Mouse (Mus musculus) gastrocnemius, adult 2 months (tissue): Measurements from ENCODE around the gene Srrm4. TPM values are rescaled to one million over a fixed set of nuclear protein-coding genes. Genes with fewer than 3 reads are reported as not detected.
A peak's percentile ranks its signal among the peaks of the same experiment; 100 is the strongest.
"Not testable (repeated sequence)": the region's sequence is repeated elsewhere in the genome, so short reads cannot be mapped to it uniquely, and the experiment has no call there.

ENCODE experiments used
- DNase-seq: peaks from one replicate; pipeline ENCODE4 v3.0.0; 2022
- H3K27ac ChIP-seq: fragments of 200-600 bp; 2 replicates; pipeline ENCODE4 v1.8.1; 2022; ENCODE audit warnings: mild to moderate bottlenecking
- H3K4me3 ChIP-seq: fragments of 200-600 bp; 2 replicates; pipeline ENCODE4 v1.8.1; 2022; ENCODE audit warnings: mild to moderate bottlenecking, moderate library complexity
- CTCF ChIP-seq: fragments of 200-600 bp; IDR thresholded peaks from 2 replicates; pipeline ENCODE4 v1.8.1; 2022; ENCODE audit warnings: antibody characterized with exemption, mild to moderate bottlenecking, moderate library complexity
- intact Hi-C: fragments of 180-260 bp; cut with DNase I; formaldehyde crosslinking; loops from one replicate; pipeline ENCODE4 v1.15.1; 2025
- total RNA-seq, 2 experiments: library from RNA; stranded (reverse); gene quantifications; 2 replicates each; pipeline ENCODE4 v1.2.3; 2021

Gene Srrm4
- total RNA-seq, 2 experiments from 2014 or later: 0.15 to 0.47 TPM

DNA sequence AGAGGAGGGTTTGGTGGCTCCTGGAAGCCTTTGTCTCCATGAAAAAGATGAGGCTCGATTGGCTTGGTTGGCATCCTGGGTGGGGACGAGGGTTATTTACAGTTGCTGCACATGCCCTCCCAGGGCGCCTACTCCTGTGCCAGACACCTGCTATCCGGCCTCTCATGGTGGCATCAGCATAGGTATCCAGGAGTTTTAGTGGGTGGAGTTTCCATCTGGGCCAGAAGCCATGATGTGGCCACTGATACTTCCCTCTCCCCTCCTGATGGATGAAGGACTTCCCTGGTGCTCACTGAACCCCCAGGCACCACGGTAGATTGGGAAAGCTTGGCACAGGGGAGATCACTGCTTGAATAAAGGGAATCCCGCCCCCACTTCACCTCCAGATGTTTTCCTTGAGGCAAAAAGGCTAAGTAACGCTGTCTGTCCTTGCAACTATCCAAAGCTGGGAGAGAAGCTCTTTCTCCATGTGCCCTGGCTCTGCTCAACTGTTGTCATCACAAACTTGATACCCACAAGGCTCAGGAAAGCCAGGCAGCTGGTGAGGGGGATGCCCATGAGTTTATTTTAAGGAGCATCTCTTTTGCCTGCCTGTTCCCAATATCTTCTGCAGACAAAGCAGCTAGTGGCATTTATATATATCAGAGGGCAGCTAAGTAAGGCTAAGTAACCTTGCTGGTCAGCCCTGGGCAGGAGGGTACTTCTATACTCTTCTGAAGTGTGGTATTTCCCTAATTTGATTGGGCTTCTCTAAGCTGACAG is 148.7 kb downstream of the Srrm4 start:
- intact Hi-C loops: loop anchor here (2.0 kb wide), 1 partner anchor 20 kb away; the partner anchor contains the start of gene Hspb8
- H3K4me3 ChIP-seq: peak overlapping the region; percentile 73
- no peak for TF ChIP-seq CTCF
- DNase-seq: peak; percentile 84
- H3K27ac ChIP-seq: peak overlapping the region; percentile 86

DNA sequence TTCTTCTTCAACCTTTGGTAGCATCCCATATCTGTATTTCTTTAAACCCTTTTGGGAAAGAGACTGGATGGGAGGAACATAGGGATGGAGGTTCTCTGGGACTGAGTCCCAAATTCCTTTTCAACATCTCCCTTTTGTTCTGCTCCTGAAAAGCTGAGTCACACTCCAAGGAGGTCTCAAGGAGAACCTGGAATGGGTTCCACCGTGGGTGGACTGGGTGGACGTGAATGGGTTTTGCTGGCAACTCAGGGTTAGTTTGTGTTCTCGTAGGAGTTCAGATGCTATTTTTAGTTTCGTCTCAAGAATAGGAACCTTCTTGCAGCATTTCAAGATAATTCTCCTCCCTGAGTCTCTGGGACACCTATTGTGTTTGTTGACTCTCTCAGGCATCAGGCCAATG is 151.4 kb downstream of the Srrm4 start:
- no peak for TF ChIP-seq CTCF
- Histone ChIP-seq H3K27ac (no peak overlapping the region), H3K4me3 (no peak overlapping the region)
- intact Hi-C loops: no loop called here
- no peak for DNase-seq

DNA sequence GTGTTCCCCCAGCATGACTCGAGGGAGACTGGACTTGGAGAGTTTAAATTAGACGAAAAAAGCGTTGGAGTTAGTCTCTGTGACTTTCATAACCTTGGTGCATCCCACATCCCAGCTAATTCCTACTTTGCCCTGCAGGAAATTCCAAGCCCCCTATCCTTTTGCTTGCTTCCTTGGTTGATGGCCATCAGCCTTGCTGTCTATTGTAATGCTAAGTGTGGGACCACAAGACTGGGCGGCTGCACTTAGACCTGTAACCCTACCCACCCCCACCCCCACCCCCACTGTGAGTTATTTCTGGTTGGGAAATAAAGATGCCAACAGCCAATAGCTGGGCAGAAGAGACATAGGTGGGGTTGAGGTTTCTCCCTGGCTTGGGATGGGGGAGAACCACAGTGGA is 153.3 kb downstream of the Srrm4 start:
- Histone ChIP-seq H3K27ac (no peak overlapping the region), H3K4me3 (no peak overlapping the region)
- no peak for TF ChIP-seq CTCF
- intact Hi-C loops: no loop called here
- DNase-seq: no peak

DNA sequence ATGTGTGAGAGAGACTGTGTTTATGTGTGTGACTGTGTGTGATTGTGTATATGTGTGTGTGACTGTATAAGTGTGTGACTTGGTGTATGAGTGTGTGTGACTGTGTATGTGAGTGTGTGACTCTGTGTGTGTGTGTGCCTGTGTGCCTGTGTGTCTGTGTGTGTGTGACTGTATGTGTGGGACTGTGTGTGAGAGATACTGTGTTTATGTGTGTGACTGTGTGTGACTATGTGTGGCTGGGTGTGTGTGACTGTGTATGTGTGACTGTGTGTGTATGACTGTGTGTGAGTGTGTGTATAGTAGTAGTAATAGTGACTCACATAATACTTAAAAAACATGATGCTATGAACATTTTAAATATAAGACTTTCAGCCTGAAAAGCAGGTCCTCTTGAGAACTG is 155.5 kb downstream of the Srrm4 start:
- DNase-seq: no peak
- intact Hi-C loops: no loop called here
- TF ChIP-seq CTCF: no peak
- H3K27ac ChIP-seq: no peak overlapping the region
- no peak overlapping the region for H3K4me3 ChIP-seq

DNA sequence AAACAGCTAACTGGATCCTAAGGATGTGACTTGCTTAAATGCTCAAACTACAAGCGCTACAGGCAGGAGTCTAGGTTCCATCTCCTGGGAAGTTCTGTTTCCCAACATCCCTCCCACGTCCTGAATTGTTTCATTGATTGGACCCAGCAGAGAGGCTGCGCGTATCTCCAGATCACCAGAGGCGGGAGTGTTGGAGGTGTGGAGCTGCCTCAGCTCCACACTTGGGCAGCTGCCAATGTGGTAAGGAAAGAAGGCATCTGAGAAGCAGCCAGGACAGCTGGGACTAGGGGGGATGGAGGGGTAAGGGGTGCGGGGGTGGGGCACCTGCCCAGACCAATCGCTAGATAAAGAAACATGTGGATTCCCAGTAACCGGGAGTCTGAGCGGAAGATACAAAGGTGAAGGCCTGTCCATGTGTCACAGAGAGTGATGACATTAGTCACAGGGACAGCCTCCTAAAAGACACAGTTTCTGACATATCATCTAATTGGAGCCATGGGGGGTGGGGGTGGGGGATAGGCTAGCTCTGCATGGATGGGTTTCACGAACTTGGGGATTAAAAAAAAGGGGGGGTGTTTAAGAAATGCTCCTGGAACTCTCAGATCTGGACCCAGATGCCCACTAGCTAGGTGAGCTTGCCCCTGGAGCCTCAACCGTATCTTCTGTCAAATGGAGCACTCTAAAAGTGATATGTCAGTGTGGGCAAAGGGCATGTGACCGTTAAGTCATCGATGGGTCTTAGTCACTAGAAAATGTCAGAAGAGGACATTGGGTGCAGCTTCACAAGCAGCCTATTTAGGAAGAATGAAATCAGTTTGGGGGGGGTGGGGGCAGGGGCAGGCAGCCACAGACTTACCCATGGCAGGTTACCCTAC is 156.4 kb downstream of the Srrm4 start:
- peak; percentile 80 for DNase-seq
- intact Hi-C loops: no loop called here
- peak overlapping the region; percentile 35; the same call in 1 of the 2 replicates for H3K27ac ChIP-seq
- no peak for TF ChIP-seq CTCF
- no peak overlapping the region for H3K4me3 ChIP-seq

DNA sequence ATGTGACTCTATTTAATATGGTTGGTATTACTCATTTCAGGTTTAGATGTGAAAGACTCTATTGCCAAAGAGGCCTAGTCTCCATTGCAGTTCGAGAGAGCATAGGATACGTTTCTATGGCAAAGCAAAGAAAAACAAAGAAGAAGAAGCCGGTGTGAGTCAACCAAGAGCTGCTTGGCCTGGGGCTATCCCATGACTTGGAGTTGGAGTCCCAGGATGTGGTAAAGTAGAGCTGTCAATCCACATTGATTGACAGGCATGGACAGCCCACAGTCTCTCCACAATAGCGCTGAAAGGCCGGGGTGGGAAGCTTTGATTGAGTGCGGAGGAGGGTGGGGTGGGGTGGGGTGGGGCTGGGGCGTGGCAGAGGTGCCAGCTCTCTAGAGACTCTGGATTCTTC is 158.7 kb downstream of the Srrm4 start:
- Histone ChIP-seq H3K4me3 (no peak overlapping the region), H3K27ac (no peak overlapping the region)
- intact Hi-C loops: no loop called here
- no peak for TF ChIP-seq CTCF
- DNase-seq: peak; percentile 8

DNA sequence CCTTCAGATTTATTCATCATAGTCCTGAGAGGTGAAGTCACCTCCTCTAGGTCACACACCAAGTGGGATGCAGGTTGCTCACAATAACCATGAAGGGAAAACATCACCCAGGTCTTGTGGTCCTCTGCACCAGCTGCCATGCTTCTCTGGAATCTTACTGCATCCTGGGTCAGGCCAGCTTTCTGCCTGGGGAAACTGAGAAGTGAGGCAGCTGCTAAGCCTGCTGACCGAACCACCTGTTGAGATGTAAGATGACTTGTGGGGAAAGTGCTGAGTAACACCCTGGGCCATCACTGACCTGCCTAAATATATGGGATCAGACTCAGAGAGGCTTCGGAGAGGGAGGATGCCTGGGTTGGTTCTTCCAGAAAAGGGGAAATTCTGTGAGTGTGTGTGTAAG is 164.9 kb downstream of the Srrm4 start:
- TF ChIP-seq CTCF: no peak
- intact Hi-C loops: loop anchor here (10.0 kb wide), 1 partner anchor 392 kb away; no protein-coding TSS in a partner anchor
- H3K27ac ChIP-seq: peak overlapping the region; percentile 99
- peak; percentile 75 for DNase-seq
- no peak overlapping the region for H3K4me3 ChIP-seq

DNA sequence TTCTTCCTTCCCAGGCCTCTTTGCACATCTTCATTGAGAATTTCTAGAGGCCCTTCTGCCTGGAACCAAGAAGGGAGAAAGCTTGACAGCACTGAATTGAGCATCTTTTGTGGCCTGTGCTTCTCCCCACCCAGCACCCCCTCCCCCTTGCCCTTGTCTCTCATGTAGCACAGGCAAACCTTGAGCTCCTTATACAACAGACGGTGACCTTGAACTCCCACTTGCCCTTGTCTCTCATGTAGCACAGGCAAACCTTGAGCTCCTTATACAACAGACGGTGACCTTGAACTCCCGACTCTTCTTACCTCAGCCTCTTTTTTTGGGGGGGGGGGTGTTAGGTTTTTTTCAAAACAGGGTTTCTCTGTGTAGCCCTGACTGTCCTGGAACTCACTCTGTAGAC is 165.9 kb downstream of the Srrm4 start:
- peak overlapping the region; percentile 99 for H3K27ac ChIP-seq
- DNase-seq, H3K4me3 ChIP-seq: not testable (repeated sequence)
- intact Hi-C loops: loop anchor here (10.0 kb wide), 1 partner anchor 391 kb away; no protein-coding TSS in a partner anchor

DNA sequence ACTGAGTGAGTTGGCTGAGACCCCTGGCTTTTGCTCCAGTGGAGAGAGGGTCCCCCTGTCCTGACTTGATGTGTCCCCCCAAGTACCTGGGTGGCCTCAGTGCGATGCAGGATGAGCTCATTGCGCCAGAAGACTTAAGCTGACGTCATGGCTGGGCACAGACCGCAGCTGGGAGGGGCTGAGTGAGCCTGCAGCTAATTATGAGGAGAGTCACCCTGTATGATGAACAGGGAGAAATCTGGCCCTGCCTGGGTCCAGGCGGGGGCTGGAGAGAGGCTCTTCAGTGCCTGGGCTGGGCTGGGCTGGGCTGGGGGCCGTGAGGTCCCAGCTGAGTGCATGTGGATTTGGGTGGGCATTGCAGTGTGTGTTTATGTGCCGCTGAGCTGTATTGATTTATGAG is 166.3 kb downstream of the Srrm4 start:
- TF ChIP-seq CTCF: no peak
- intact Hi-C loops: loop anchor here (10.0 kb wide), 1 partner anchor 390 kb away; no protein-coding TSS in a partner anchor
- H3K27ac ChIP-seq: peak overlapping the region; percentile 99
- peak; percentile 76 for DNase-seq
- H3K4me3 ChIP-seq: no peak overlapping the region

DNA sequence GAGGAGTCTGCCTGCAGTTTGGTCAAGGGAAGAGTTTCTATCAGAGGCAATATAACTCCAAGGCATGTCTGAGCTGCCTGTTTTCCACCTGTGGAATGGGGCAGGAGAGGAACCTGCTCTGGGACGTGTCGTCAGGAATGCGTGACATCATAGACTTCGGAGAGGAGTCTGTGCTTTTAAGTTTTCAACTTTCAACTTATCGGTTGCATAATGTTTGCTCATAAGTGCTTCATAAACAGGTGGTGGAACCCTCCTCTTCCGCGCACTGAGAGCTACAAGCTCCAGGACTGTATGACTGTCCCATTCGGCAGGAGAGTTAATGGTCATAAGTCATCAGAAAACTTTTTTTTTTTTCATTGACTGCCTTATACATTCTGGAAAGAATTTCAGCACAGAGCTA is 167.9 kb downstream of the Srrm4 start:
- no peak for TF ChIP-seq CTCF
- Histone ChIP-seq H3K4me3 (peak overlapping the region; percentile 94), H3K27ac (peak overlapping the region; percentile 99)
- intact Hi-C loops: loop anchor here (2.0 to 10.0 kb wide), 2 partner anchors 19 to 389 kb away; no protein-coding TSS in a partner anchor
- DNase-seq: no peak

DNA sequence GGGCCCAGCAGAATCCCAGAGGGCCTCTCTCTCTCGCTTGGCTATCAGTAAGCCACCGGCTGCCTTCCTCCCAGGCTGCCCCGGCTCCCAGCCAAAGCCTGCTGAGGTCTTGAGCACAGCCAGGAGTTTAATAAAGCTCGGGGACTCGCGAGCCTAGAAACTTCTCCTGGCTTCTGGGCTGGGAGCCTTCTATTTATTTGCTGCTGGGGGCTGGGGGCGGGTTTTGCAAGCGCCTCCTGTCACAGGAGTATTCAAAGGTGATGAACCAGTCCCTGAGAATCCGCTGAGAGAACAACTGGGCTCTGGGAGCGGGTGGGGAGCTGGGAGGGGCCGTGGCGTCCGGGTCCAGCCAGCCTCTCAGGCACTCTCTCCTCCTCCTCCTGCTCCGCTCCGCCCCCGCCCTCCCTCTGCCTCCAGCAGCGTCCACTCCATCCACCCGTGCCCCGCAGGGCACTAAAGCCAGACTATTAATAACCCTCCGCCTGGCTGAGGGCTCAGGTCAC is 168.9 kb downstream of the Srrm4 start, which contains the start of gene Hspb8:
Hspb8 (minus strand) TSS at position 166 of the 503 bp plus-strand sequence.
- TF ChIP-seq CTCF: no peak
- H3K4me3 ChIP-seq: peak within 1 kb of the TSS; percentile 94
- peak; percentile 96 for DNase-seq
- H3K27ac ChIP-seq: peak within 1 kb of the TSS; percentile 99
- intact Hi-C loops: loop anchor here (2.0 to 10.0 kb wide), 2 partner anchors 20 to 388 kb away; no protein-coding TSS in a partner anchor

DNA sequence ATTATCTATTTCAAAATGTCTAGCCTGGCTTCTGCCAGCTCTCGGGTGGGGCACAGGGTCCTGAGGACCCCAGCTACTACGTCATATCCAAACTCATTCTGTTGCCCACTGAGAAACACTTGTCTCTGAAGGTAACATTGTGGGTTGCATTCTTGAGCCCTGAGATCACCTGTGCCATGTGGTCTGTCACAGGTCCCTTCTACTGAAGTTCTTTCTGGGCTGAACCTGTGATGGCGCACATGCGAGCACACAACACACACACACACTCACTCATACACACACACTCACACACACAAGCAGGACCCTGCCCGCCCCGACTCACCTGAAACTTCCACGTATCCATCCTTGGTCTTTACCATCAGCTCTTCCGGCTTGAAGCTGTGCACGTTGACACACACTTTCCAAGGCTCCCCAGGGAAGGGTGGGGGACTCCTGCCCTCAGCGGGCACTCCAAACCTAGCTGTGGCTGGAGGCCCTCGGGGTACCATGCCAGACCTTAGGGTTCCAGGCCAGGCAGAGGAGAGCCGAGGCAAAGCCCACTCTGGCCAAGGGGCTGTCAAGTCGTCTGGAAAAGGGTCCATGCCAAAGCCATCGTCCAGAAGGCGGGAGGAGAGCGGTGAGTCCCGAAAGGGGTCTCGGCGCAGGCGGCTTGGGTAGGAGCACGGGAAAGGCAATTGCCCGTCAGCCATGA is 169.7 kb downstream of the Srrm4 start:
- intact Hi-C loops: loop anchor here (2.0 to 10.0 kb wide), 2 partner anchors 21 to 387 kb away; no protein-coding TSS in a partner anchor
- DNase-seq: peak; percentile 60
- no peak for TF ChIP-seq CTCF
- Histone ChIP-seq H3K27ac (peak overlapping the region; percentile 99), H3K4me3 (peak overlapping the region; percentile 94)
